Mouse (Mus musculus) neural tube, embryonic 11.5 days (tissue): ENCODE results near the gene 4931414P19Rik. TPM values are rescaled to one million over a fixed set of nuclear protein-coding genes. Genes with fewer than 3 reads are reported as not detected.
"Not testable (repeated sequence)": the region's sequence is repeated elsewhere in the genome, so short reads cannot be mapped to it uniquely, and the experiment has no call there.

Experiments
- ATAC-seq: fragments of 200-750 bp; cut with Nextera tagmentation; 2 replicates; pipeline ENCODE4 v1.8.0; 2017; ENCODE audit warnings: moderate number of reproducible peaks, mild to moderate bottlenecking, moderate TSS enrichment, moderate library complexity; ENCODE audit not compliant: insufficient read depth, low FRiP score, low TSS enrichment
- DNase-seq: peaks from one replicate; pipeline ENCODE4 v3.0.0-alpha.2; 2015; ENCODE audit warnings: low spot score
- H3K27ac ChIP-seq: fragments of 300-500 bp; sonication (generic); 2 replicates; pipeline ENCODE4 v1.5.1; 2014; ENCODE audit warnings: low read depth, mild to moderate bottlenecking, low read length
- H3K27me3 ChIP-seq: fragments of 300-500 bp; sonication (generic); 2 replicates; pipeline ENCODE4 v1.6.1; 2014; ENCODE audit warnings: mild to moderate bottlenecking, low read length, mixed read lengths; ENCODE audit not compliant: control insufficient read depth, insufficient read depth
- H3K36me3 ChIP-seq: fragments of 300-500 bp; sonication (generic); 2 replicates; pipeline ENCODE4 v1.6.1; 2014; ENCODE audit warnings: mild to moderate bottlenecking, low read length, moderate library complexity, mixed read lengths; ENCODE audit not compliant: control insufficient read depth, insufficient read depth
- H3K4me1 ChIP-seq: fragments of 300-500 bp; sonication (generic); 2 replicates; pipeline ENCODE4 v1.6.1; 2014; ENCODE audit warnings: low read length, mixed read lengths; ENCODE audit not compliant: control insufficient read depth, insufficient read depth
- H3K4me2 ChIP-seq: fragments of 300-500 bp; sonication (generic); 2 replicates; pipeline ENCODE4 v1.6.1; 2014; ENCODE audit warnings: low read depth, mild to moderate bottlenecking, moderate library complexity
- H3K4me3 ChIP-seq: fragments of 300-500 bp; sonication (generic); 2 replicates; pipeline ENCODE4 v1.5.1; 2014; ENCODE audit warnings: low read depth, low read length
- H3K9ac ChIP-seq: fragments of 300-500 bp; sonication (generic); 2 replicates; pipeline ENCODE4 v1.6.1; 2014; ENCODE audit warnings: mild to moderate bottlenecking, low read length
- H3K9me3 ChIP-seq: fragments of 300-500 bp; sonication (generic); 2 replicates; pipeline ENCODE4 v1.6.1; 2016; ENCODE audit warnings: low read length; ENCODE audit not compliant: control insufficient read depth
- WGBS: fragments of 180-500 bp; shearing (Covaris S2); extraction: QIAGEN DNeasy Blood & Tissue Kit; methylation state at CpG from one replicate; pipeline ENCODE4 v1.1.7; 2014; 5-methylcytosine and 5-hydroxymethylcytosine counted together
- polyA plus RNA-seq: library from polyadenylated mRNA; unstranded; fragments of >200 nt; fragmentation: Nextera tagmentation; extraction: Ambion mirVana; gene quantifications from 2 replicates; pipeline ENCODE4 v1.2.1, GENCODE M21; 2014

4931414P19Rik gene
- polyA plus RNA-seq, 1 experiment from 2014 or later, result 8.1 TPM

- peak within 1 kb of the TSS; percentile 70 for H3K27ac ChIP-seq
- peak within 1 kb of the TSS; percentile 92 for H3K9ac ChIP-seq
- peak within 1 kb of the TSS; percentile 89 for H3K4me3 ChIP-seq
- DNase-seq (peak; percentile 92), ATAC-seq (peak; percentile 89)
- 0% methylated on average over 25 of the region's 25 CpGs for WGBS
- no peaks in the 10 kb centered on the region for H3K9me3 ChIP-seq
- no peaks in the 10 kb centered on the region for H3K27me3 ChIP-seq
- no peaks in the 10 kb centered on the region; the same call in 1 of the 2 replicates for H3K36me3 ChIP-seq
- H3K4me1 ChIP-seq, result no peaks in the 10 kb centered on the region
- peak within 1 kb of the TSS; percentile 69 for H3K4me2 ChIP-seq
Observed at GRCm38 (mm10) chr14:54617897-54618365, 12.1 kb upstream of the 4931414P19Rik start, which contains the start of gene Psmb5. Gene Psmb5, minus strand, starts transcription at chr14:54618022.

DNA sequence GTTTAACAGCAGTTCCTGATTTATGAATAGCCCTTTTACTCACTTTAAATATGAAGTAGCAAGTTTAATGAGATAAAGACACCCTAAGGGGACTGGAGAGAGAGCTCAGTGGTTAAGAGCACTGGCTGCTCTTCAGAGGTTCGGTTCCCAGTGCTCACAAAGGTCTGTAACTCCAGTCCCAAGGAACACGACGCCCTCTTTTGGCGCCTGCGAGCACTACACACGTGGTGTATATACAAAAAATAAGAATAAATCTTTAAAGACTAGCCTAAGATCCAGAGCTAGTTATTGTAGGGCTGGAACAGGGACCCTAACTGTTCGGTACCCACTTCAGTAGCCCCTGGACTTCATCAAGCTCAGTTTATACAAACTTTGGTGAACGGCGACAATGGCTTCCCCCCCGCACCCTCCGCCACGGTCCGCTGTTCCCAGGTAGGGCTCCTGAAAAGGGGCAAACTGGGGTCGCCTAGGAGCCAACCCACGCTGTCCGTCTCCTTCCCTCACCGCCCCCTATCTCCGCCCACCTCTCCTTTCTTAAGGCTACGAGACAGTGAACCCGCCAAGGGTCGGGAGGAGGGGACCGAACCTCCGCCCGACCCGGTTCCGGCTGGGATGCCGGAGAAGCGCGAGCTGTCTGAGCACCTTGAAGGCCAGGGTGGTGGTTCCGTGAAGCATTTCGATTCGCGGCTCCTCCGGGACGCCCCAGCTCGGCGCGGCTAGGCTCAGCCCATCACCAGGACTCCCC, 11.5 kb upstream of the 4931414P19Rik start:
- Histone ChIP-seq H3K4me3 (peak overlapping the region; percentile 89), H3K9me3 (no peaks in the 10 kb centered on the region), H3K4me2 (peak overlapping the region; percentile 69), H3K27ac (peak overlapping the region; percentile 70), H3K4me1 (no peaks in the 10 kb centered on the region), H3K27me3 (no peaks in the 10 kb centered on the region), H3K9ac (peak overlapping the region; percentile 92), H3K36me3 (peaks cover 3% of the 10 kb centered on the region; the same call in 1 of the 2 replicates)
- DNase-seq, result peak; percentile 44
- 2% methylated on average over 38 of the region's 38 CpGs for WGBS
- peak; percentile 58 for ATAC-seq

DNA sequence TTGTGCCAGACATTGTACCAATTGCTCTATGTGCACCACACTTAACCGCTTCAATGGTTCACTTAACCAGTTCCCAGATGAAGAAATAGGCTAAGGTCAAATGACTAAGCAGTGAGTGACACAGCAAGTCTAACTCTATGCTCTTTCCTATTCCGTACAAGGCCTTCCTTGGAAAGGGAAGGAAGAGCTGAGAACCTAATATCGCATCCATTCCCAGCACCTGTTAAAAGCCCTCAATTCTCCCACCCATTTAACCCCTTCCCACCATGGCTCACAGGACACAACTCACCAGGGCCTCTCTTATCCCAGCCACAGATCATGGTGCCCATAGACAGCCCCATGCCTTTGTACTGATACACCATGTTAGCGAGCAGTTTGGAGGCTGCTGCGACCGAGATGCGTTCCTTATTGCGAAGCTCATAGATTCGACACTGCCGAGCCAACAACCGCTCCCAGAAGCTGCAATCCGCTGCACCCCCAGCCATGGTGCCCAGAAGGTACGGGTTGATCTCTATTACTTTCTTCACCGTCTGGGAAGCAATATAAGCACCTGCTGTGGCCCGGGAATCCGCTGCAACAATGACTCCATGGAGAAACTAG, 10.5 kb upstream of the 4931414P19Rik start:
- Histone ChIP-seq H3K27ac (no peak overlapping the region), H3K4me3 (no peak overlapping the region), H3K36me3 (peaks cover 6% of the 10 kb centered on the region), H3K4me2 (no peak overlapping the region), H3K9ac (no peak overlapping the region), H3K27me3 (no peaks in the 10 kb centered on the region), H3K4me1 (no peaks in the 10 kb centered on the region), H3K9me3 (no peaks in the 10 kb centered on the region)
- no peak for DNase-seq
- ATAC-seq, result no peak
- 94% methylated on average over 16 of the region's 16 CpGs for WGBS

GRCm38 (mm10) chr14:54614130-54614529, 8.3 kb upstream of the 4931414P19Rik start:
- not testable (repeated sequence) for H3K4me2 ChIP-seq, ATAC-seq, H3K36me3 ChIP-seq, H3K4me1 ChIP-seq, H3K27ac ChIP-seq, H3K9me3 ChIP-seq, DNase-seq, H3K4me3 ChIP-seq, H3K27me3 ChIP-seq, H3K9ac ChIP-seq
- WGBS, result 95% methylated on average over 15 of the region's 16 CpGs

GRCm38 (mm10) chr14:54610648-54611047, 4.9 kb upstream of the 4931414P19Rik start:
- no peak overlapping the region for H3K4me3 ChIP-seq
- WGBS, result 82% methylated on average over 6 of the region's 6 CpGs

GRCm38 (mm10) chr14:54609962-54610361, 4.2 kb upstream of the 4931414P19Rik start:
- peaks cover 6% of the 10 kb centered on the region for H3K36me3 ChIP-seq
- 77% methylated on average over 4 of the region's 4 CpGs for WGBS
- no peaks in the 10 kb centered on the region for H3K9me3 ChIP-seq
- H3K4me3 ChIP-seq, result no peak overlapping the region
- H3K4me2 ChIP-seq, result no peak overlapping the region
- 0 out of 2 replicates have a peak, but pooled peaks cover 2% of the 10 kb centered on the region for H3K4me1 ChIP-seq
- H3K9ac ChIP-seq, result no peak overlapping the region
- H3K27me3 ChIP-seq, result no peaks in the 10 kb centered on the region
- DNase-seq (peak; percentile 38), ATAC-seq (no peak)
- H3K27ac ChIP-seq, result no peak overlapping the region

More at GRCm38 (mm10) chr14:54610648-54611047, 4.9 kb upstream of the 4931414P19Rik start:
- Histone ChIP-seq H3K4me1 (0 out of 2 replicates have a peak, but pooled peaks cover 2% of the 10 kb centered on the region), H3K9ac (no peak overlapping the region), H3K4me2 (no peak overlapping the region), H3K27ac (no peak overlapping the region), H3K36me3 (peaks cover 6% of the 10 kb centered on the region), H3K27me3 (no peaks in the 10 kb centered on the region), H3K9me3 (no peaks in the 10 kb centered on the region)
- no peak for DNase-seq
- ATAC-seq, result no peak

GRCm38 (mm10) chr14:54609245-54609644, 3.5 kb upstream of the 4931414P19Rik start:
- peaks cover 5% of the 10 kb centered on the region for H3K4me1 ChIP-seq
- no peak overlapping the region for H3K9ac ChIP-seq
- DNase-seq (no peak), ATAC-seq (no peak)
- H3K4me2 ChIP-seq, result no peak overlapping the region
- no peaks in the 10 kb centered on the region for H3K9me3 ChIP-seq
- no peaks in the 10 kb centered on the region for H3K27me3 ChIP-seq
- WGBS, result 77% methylated on average over 4 of the region's 4 CpGs
- H3K27ac ChIP-seq, result no peak overlapping the region
- peaks cover 6% of the 10 kb centered on the region for H3K36me3 ChIP-seq
- H3K4me3 ChIP-seq, result no peak overlapping the region

DNA sequence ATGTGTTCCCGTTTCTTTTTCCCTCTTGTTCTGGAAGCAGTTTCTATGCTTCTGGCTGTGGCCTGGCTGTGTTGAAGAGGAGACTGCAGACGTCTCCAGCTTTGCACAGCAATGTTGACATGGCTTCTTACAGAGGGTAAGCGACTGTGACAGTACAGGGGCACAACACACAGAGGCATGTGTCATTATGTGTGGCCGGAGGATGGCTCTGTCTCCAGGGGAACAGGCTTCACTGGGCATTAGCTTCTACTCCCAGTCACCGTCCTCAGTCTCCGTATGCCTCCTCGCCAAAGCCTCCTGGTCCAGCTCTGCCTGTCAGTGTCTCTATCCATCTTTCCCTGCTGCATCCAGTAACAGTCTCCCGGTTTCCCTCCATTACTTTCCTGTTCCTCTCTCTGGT, 1.4 kb upstream of the 4931414P19Rik start:
- 61% methylated on average over 8 of the region's 8 CpGs for WGBS
- no peaks in the 10 kb centered on the region for H3K27me3 ChIP-seq
- H3K4me3 ChIP-seq, result no peak overlapping the region
- H3K4me2 ChIP-seq, result no peak overlapping the region
- H3K9me3 ChIP-seq, result no peaks in the 10 kb centered on the region
- H3K36me3 ChIP-seq, result peaks cover 3% of the 10 kb centered on the region
- ATAC-seq (no peak), DNase-seq (no peak)
- H3K9ac ChIP-seq, result no peak overlapping the region
- peaks cover 9% of the 10 kb centered on the region for H3K4me1 ChIP-seq
- no peak overlapping the region for H3K27ac ChIP-seq
